Mouse (Mus musculus) ovary, adult 18-20 months (tissue): ENCODE results near the gene Gm9611.
"Not testable (repeated sequence)": the region's sequence is repeated elsewhere in the genome, so short reads cannot be mapped to it uniquely, and the experiment has no call there.

ENCODE experiments used
- DNase-seq: peaks from one replicate; pipeline ENCODE4 v3.0.0; 2022; ENCODE audit warnings: low spot score, mixed read lengths

The Gm9611 gene

GRCm38 (mm10) chr14:42297258-42297657 is at the start of gene Gm9611:
Gene Gm9611 (minus strand): TSS chr14:42297358.
- DNase-seq = not testable (repeated sequence)

- not testable (repeated sequence) for DNase-seq
Observed at GRCm38 (mm10) chr14:42309910-42310309, 12.8 kb upstream of the Gm9611 start, which contains the start of gene Gm7995. Gene Gm7995 (plus strand): TSS chr14:42310210.

GRCm38 (mm10) chr14:42259948-42260347 is 37.2 kb downstream of the Gm9611 start, which contains the start of gene Gm17026:
Gene Gm17026 (minus strand): TSS chr14:42260048.
- DNase-seq = not testable (repeated sequence)
